Mouse (Mus musculus) layer of hippocampus, adult 9-10 months (tissue): Measurements from ENCODE around the gene Zfp661.

ENCODE experiments used
- DNase-seq: peaks from one replicate; pipeline ENCODE4 v3.0.0; 2022; ENCODE audit warnings: low spot score

Gene Zfp661

DNA sequence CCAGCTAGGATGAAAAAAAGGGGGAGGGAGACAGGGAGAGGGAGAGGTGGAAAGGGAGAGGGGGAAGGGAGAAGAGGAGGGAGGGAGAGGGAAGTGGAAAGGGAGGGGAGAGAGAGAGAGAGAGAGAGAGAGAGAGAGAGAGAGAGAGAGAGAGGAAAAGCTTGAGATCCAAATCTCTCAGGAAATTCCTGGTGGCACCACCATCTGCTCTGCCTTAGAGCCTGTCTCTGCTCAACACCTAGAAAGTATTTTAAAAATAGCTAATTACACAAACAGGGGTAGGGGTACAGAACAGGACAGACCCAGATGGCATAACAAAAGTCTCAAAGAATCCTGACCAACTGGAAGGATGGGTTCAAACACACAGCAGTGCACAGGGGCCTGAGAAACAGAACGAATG is 36.4 kb downstream of the Zfp661 start:
- DNase-seq, result no peak

DNA sequence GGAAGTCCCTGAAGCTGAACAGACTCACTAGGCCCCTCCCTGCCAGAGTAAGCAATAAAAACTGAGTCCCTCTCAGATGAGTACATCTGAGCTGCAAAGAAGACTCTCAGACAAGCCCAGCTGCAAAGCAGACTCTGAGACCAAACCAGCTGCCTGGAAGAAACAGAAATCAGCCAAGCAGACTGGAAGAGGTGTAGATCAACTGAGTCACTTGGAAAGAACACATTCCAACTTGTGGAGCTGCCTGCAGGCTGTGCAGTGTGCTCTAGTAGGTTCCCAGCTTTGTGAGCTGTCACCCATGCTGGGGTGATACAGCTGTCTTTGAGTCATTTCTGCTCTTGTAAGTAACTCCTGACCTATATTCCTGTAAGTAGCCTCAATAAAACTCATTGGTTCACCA is 37.2 kb downstream of the Zfp661 start:
- no peak for DNase-seq

DNA sequence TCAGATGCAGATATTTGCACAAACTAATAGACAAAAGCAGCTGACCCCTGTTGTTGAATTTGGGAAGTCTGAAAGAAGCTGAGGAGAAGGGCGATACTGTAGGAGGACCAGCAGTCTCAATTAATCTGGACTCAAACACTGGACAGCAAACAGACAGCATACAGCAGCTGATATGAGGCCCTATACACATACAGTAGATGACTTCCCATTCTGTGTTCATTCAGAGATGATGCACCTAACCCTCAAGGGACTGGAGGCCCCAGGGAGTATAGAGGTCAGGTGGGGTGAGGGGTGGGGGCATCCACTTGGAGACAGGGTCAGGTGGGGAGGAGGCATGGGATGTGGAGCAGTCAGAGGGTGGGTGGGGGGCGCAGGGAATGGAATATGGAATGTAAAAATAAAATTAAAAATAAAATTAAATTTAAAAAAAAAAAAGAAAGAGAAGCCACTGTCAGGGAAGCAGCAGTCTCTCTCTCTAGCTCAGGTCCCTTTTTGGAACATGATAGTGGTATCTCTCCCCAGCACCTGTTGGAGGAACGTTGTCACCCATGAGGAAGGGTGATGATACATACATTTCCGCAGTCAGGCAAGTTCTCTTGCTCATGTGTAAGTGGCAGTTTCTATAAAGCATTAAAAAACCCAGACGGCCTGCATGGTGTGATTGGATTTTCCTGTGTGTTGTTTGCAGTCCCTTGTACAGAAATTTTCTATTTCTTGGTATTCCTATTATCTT is 38.4 kb downstream of the Zfp661 start:
- no peak for DNase-seq

DNA sequence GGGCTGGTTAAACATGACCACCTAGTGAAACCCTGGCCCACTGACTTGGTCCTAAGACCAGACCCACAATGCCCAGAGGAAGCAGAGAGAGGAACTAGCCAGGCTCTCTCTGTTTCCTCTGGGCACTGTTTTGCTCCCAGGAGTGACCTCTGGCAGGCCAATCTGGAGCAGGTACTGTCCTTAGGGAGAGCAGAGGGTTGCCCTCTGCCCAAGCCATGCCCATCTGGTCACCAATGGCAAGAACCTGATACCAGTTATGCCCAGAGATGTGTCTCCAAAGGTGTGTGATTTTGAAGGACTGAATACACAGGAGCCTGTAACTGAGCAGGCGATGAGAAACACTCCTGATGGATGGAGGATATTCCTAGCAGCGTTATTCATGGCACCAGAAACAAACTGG is 45.2 kb downstream of the Zfp661 start:
- no peak for DNase-seq

DNA sequence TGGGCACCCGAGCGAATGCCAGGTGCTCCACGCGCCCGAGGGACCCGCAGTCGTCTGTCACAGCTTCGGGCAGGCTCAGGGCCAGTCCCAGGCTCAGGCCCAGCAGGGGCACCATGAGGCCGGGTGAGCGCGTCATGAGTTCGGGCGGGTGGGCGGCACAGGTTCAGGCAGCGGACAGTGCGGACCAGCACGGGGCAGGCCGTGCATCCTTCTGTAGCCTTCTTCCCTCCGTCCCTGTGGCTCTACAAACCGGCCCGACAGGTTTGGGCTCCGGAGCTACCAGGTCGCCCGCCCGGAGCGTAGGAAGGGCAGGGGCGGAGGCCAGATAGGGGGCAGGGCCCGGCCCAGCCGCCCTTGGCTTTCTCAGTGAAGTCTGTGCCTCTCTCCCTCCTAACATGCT is 45.7 kb downstream of the Zfp661 start, which contains the start of gene Prom2:
Prom2 (minus strand) TSS at position 283 of the 400 bp plus-strand sequence.
- DNase-seq, result no peak

DNA sequence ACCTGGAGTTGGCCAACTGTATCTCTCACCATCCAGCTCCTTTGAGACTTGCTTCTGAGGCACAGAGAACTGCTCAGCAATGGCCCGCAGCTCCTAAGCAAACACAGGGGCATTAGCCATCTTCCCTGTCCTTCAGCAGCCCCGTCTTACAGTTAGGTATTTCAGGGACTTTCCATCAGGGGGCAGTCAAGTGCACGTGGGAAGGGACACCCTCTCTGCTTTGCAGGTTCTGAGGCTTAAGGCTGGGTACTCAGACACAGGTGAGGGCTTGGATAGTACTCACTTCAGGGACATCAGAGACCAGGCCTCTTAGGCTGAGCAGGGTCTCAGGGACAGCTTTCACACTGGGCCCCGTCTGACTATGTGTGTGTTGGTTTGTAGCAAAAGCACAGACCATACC is 47.4 kb downstream of the Zfp661 start:
- no peak for DNase-seq

DNA sequence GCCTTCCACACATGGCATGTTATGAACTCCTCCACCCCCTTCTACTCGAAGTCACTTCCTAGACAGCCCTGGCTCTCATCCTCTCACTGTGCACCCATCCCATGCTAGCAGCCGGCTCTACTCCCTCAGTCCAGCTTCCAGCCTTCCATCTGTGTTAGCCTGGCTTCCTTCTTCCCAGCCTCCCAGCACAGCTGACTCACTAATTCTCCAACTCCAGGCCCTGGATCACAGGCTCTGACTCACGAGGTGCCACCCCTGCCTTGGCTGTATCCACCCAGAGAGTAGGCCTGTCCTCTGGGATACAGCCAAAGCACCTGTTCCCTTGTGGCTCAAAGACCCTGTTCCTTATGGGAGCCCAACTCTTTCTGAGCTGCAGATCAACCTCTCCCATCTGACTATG is 49.3 kb downstream of the Zfp661 start:
- no peak for DNase-seq

DNA sequence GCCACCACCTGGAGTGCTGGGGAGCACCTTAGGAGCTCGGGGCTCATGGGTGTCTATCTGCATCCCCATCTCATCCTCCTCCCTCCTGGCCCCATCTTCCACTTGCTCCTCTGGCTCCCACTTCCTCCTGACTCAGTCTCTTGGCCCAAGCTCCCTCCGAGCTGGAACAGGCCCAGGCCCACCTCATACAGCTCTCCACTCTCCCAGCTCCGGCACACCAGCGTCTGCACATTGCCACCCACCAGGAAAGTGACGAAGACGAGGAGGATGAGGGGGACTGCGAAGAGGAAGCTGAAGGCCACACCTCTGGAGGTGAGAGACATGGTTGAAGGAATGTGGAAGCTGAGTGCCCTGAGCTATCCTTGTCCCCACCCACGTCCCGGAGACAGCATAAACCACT is 51.5 kb downstream of the Zfp661 start:
- DNase-seq, result no peak

DNA sequence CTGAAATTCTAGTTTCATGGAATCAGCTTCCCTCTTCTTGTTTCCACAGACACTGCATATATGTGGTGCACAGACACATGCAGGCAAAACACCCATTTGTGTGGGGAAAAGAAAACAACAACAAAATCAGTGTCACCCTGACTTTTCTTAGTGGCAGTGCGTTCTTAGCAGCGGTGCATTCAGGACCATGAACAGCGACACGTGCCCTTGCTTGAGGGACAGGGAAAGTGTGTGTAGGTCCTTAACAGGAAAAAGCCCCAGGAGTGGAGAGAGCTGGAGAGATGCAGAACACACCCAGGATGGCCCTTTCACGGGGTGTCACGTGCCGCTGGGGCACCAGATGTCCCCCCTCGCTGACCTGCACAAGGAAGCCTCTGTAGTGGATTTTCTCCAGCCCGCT is 54.5 kb downstream of the Zfp661 start:
- DNase-seq, result no peak

DNA sequence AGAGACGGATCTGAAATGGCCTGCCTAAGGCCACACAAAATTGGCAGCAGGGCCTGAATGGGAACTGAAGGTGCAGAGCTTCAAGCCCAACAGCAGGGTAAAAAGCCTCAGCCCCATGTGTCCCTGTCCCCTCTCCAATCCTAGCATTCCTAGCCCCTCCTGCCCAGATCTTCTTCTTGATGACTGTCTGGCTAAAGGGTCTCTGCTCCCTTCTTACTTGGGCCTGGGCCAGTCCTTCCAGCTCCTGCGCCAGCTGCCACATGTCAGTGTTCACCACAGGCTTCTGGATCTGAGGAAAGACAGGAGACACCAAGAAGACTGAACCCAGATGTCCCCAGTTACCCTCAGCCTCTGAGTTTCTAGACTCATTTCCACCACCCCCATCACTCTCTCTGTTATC is 55.3 kb downstream of the Zfp661 start:
- no peak for DNase-seq

DNA sequence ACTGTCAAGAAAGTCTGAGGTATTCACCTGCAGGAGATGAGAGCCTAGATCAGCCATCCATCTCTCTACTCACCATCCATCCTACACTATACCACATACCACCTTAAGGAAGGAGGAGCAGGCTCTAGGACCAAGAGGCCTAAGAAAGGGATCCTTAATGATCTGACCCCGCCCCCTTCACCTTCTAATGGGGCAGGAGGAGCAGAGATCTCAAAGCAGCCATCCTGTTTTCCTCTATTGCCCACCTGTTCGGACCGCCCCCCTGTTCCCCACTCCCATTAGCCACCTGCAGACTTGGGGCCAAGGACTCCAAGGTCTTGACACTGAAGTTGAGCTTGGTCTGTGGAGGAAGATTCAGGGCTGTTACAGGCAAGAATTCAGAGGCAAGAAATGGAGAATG is 56.5 kb downstream of the Zfp661 start:
- no peak for DNase-seq

DNA sequence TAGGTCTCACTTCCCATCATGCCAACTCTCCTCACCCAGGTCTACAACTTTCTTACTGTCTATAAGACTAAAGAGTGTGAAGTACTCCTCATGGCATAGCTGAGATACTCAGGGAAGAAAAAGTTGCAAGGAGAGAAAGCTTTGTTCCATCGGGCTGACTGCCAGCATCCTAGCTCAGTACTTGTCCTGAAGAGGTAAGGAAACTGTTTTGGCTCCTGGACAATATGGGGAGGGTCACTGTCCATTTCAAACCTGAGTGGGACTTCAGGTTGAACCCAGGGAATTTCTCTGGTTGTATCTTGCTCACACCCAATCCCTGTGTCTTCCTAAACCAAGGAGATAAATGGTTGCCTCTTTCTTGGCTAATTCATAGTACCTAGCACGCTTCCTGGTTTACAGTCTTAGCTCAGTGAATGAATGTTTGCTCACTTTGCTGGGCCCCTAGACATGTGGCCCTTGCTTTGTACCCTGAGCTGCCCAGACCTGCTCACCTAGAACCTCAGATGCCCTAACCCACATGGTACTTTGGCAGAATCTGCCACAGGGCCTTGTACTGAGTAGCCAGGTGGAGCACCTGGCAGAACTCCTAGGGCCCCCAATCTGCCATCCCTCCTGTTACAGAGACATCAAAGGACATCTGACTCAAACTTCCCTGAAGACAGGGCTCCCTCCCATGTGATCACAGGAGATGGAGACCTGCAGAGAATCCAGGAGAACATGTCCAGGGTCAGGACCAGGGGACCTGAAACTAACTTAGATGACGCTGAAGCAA is 61.7 kb downstream of the Zfp661 start:
- no peak for DNase-seq
